Mouse (Mus musculus) v-Abl transformed pro-B cells (cell line): Measurements from ENCODE around the gene Tenm3.
"Not testable (repeated sequence)": the region's sequence is repeated elsewhere in the genome, so short reads cannot be mapped to it uniquely, and the experiment has no call there.

Experiments used
- in situ Hi-C, 2 experiments: fragments of 400-800 bp; cut with MboI; formaldehyde crosslinking; loops; one replicate each; pipeline ENCODE4 v1.15.1; 2025; ENCODE audit not compliant: unreplicated experiment in 2 of 2

Tenm3 gene

GRCm38 (mm10) chr8:48224753-48225152 lies 619.0 kb downstream of the Tenm3 start:
- in situ Hi-C loops, result no loop called here

GRCm38 (mm10) chr8:48222429-48222769 lies 621.4 kb downstream of the Tenm3 start:
- in situ Hi-C loops, result no loop called here

- in situ Hi-C loops, result no loop called here
Observed at GRCm38 (mm10) chr8:48221724-48222428, 621.9 kb downstream of the Tenm3 start.

- in situ Hi-C loops, result no loop called here
Observed at GRCm38 (mm10) chr8:48221304-48221703, 622.4 kb downstream of the Tenm3 start.

- in situ Hi-C loops, result no loop called here
Observed at GRCm38 (mm10) chr8:48220529-48221181, 623.1 kb downstream of the Tenm3 start.

- in situ Hi-C loops, result no loop called here
Observed at GRCm38 (mm10) chr8:48215071-48215501, 628.7 kb downstream of the Tenm3 start.

- in situ Hi-C loops, result no loop called here
Observed at GRCm38 (mm10) chr8:48214386-48214785, 629.4 kb downstream of the Tenm3 start.

GRCm38 (mm10) chr8:48211931-48212330 lies 631.8 kb downstream of the Tenm3 start:
- in situ Hi-C loops, result no loop called here

- in situ Hi-C loops, result no loop called here
Observed at GRCm38 (mm10) chr8:48207567-48207966, 636.2 kb downstream of the Tenm3 start.

GRCm38 (mm10) chr8:48206922-48207321 lies 636.8 kb downstream of the Tenm3 start:
- in situ Hi-C loops, result no loop called here

- in situ Hi-C loops, result no loop called here
Observed at GRCm38 (mm10) chr8:48204838-48205345, 638.9 kb downstream of the Tenm3 start.

GRCm38 (mm10) chr8:48204114-48204837 lies 639.5 kb downstream of the Tenm3 start:
- in situ Hi-C loops, result no loop called here

- in situ Hi-C loops, result no loop called here
Observed at GRCm38 (mm10) chr8:48203611-48204010, 640.1 kb downstream of the Tenm3 start.

GRCm38 (mm10) chr8:48203161-48203560 lies 640.6 kb downstream of the Tenm3 start:
- in situ Hi-C loops, result no loop called here

GRCm38 (mm10) chr8:48202632-48203031 lies 641.1 kb downstream of the Tenm3 start:
- in situ Hi-C loops, result no loop called here

- in situ Hi-C loops, result no loop called here
Observed at GRCm38 (mm10) chr8:48199171-48199570, 644.6 kb downstream of the Tenm3 start.

- in situ Hi-C loops, result no loop called here
Observed at GRCm38 (mm10) chr8:48195971-48196370, 647.8 kb downstream of the Tenm3 start.

GRCm38 (mm10) chr8:48188586-48188985 lies 655.2 kb downstream of the Tenm3 start:
- in situ Hi-C loops, result no loop called here

- in situ Hi-C loops, result no loop called here
Observed at GRCm38 (mm10) chr8:48183758-48184157, 660.0 kb downstream of the Tenm3 start.

- in situ Hi-C loops, result no loop called here
Observed at GRCm38 (mm10) chr8:48181000-48181399, 662.8 kb downstream of the Tenm3 start.

- in situ Hi-C loops, result not testable (repeated sequence)
Observed at GRCm38 (mm10) chr8:48180146-48180545, 663.6 kb downstream of the Tenm3 start.
